Mouse (Mus musculus) B cell, adult 2 months (primary cell): Measurements from ENCODE around the gene Lrp11.

Experiments used
- DNase-seq, 2 experiments: peaks; one replicate each; pipeline ENCODE4 v3.0.0; 2022

Gene Lrp11

DNA sequence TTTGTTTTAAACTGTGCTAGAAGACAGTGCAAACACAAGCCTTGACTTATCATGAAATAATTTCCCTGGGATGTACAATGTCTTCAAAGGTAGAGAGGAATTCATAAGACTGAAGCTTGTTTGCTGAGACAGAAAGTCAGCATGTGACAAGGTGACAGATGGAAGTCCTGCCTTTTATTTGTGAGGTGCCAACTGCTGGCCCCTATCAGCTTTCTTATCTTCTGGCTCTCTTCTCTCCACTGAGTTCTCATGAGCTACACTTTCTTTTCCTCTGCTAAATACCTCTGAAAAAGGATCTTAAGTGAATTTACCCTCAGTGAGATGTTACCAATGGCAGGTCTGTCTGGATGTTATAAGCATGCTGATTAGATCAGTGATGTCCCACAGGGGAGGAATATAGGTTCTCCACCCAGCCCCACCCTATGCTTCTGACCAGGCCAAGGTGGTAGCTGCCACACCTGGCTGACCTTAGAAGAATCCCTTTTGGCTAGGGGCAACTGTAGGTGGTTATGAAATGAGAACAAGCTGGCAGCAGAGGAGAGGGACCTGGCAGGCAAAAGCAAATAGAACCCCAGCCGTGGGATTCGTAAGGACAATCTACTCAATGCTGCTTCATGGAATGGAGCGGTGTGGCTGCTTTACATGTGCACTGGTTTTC is 34.4 kb downstream of the Lrp11 start:
- DNase-seq, result no peak

DNA sequence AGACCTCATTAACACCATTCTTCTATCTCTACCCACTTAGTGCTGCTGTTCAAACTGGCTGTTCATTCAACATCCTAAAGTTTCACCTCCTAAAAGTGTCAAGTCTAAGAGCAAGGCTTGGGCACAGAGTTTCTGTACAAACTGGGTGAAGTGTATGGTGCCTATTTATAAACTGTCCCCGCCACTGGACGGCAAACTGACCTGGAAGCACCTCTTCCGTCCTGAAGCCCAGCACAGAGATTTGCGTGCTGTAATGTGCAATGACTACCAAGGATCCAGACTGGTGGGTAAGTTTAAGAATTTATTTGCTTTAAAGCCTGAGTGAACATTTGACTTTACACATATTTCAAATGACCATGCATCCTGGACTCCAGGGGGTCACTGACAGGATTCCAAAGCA is 39.5 kb downstream of the Lrp11 start:
- DNase-seq, result no peak

DNA sequence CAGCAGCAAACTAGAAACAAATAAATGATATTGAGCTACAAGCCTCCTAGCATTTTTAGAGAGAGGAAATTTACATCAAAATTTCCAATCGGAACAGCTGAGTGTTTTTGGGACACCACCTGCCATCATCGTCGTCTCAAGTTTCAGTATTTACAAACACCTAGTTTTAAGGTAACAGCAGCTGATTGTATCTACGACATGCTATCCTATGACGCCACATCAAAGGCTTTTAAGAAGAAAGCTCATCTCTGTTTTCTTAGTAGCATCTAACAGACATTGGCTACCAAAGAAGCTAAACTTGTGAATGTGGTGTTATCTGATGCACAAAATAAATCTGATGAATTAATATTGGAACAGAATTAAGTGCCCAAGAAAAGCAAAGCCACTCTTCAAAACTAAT is 40.7 kb downstream of the Lrp11 start:
- DNase-seq, result no peak

- no peak for DNase-seq
These were observed 41.5 kb downstream of the Lrp11 start for GRCm38 (mm10) chr10:7630951-7631720.

- DNase-seq, result no peak
These were observed 50.8 kb downstream of the Lrp11 start for GRCm38 (mm10) chr10:7640366-7640765.

- DNase-seq, result no peak
These were observed 56.3 kb downstream of the Lrp11 start for GRCm38 (mm10) chr10:7645911-7646310.

DNA sequence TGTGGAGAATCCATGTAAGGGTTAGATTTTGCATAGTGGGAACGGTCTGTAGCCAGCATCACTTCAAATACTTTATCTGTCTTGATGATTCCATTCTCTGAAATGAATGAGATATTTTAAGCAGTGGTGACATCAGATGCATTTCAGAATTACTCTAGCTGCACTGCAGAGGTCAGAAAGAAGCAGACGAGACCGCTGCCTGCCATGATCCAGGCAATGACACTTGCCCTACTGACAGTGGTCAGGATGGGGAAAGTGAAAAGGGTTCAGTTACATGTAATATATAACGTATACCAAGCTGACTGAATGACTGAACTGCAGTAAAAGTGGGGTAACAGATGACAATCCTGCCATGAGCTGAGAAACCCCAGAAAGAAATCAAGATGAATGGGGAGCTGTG is 59.5 kb downstream of the Lrp11 start:
- no peak for DNase-seq

DNA sequence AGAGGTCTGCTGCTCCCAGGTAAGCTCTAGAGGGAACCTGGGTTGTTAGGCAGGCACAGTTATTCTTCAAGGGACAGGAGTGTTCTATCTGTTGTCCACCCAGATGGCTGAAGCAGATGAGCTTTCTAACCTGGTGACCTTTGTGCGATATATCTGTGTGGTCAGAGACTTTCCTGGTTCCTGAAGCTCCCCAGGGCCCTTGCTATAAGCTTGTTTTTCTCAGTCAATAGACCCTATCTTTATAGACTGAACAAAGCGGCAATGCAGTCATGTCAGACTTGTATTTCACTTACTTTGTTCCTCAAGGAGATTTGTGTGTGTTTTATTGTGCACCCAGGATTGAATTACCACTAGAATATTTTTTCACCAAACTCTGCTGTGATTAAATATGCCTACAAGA is 61.5 kb downstream of the Lrp11 start:
- no peak for DNase-seq

DNA sequence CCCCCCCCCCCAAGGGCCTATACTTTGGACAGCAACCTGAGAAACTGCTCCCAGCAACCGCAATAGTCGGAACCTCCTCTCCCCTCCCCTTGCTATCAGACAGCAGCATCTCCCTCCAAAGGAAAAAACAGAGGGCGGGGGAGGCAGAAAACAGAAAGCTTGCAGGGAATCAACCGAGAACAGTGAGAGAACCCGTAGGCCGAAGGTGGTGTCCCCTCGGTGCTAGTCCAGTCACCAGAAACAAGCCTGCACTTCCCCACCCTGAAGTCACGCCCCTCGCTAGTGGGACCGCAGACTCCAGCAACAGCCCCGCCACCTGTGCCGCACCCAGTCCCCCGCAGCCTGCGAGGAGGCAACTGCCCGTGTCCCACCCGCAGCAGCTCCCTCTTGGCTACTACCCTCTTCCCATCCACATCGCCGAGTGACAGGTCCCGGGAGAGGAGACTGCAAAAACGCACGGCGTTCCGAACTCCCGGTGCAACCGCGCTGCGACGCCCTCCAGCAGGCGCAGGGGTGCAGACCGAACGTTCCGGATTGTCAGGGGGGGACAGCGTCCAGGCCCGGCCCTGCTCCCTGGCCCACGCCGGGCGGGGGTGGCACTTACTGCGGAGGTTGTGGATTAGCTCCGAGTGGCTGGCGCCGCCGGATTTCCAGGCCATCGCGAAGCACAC is 73.0 kb downstream of the Lrp11 start:
- peak; percentile 83 to 84 for DNase-seq

DNA sequence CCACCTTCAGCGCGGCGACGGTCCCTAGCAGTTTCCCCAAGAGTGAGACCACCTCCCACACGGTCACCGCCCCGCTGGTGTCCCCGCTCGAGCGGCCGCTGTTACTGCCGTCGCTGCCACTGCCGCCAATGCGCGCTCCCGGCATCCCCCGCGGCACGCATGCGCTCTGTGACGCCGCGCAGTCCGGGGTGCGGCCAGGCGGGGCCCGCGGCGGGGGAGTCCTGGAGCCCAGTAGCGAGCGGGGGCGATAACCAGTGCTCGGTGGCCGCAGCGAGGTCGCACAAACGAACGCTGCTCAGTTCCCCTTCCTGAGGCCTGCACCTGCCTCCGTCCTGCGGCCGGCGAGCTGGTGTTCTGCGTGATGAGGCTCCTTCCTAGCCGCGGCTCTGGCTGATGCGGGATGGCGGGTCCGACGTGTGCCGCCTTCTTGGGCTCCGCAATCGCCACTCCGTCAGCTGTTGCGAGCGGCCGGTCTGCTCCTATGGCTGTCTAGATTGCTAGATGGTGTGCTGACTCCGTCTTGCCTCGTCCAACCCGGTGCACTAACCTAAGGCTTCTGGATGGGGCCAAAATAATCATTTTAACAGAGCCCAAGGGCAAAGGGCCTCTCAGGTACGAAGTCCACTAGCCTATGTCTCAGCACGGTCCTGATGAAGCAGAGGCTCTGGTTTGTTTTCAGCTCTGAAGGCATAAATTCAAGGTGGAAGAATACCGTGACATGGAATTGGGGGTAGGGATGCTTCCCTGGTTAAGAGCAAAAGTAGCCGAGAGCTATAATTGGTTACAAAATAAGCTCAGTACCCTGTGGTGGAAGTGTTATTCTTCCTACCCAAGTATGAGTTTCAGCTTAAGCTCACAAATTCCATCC is 73.8 kb downstream of the Lrp11 start:
- DNase-seq, result peak; percentile 93 to 96

- DNase-seq, result no peak
These were observed 74.5 kb downstream of the Lrp11 start for GRCm38 (mm10) chr10:7664027-7664526.

DNA sequence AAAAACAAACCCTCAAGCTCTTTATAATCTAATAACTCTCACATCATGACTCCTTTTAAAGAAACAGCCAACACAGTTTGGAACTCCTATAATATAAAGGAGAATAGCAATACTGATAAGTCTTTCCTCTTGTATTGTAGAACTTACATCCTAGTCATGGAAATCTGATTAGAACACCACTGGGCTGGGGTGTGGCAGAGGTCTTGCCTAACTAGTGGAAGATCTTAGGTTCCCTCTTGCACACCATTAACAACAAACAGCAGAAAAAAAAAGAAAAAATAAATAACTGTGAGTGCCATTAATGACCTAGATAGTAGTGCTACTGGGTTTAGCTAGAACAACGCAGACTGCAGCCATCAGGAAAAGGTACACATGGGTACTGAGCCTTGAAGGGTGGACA is 75.3 kb downstream of the Lrp11 start:
- no peak for DNase-seq

DNA sequence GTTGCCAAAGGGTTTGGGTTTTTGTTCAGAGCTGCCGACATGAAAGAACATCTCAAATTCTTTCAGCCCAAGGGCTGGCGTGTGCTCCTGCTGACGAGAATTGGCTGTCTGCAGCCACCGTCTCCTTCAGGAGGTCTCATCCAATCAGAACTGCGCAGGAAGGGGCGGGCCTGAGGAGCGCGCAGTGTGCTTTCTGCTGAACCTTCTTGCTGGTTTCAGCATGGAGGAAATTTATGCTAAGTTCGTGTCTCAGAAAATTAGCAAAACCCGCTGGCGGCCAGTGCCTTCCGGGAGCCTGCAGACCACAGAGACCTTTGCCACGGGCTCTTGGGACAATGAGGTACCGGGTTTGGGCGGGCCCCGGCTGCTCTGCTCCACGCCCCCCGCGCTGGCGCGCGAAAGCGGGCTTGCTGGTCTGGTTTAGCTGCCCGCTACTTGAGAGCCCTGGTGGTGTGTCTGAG is 77.8 kb downstream of the Lrp11 start, which contains the start of gene Nup43:
TSS of gene Nup43 (plus strand) at position 162 of the 461 bp plus-strand sequence.
- peak; percentile 85 to 87 for DNase-seq

GRCm38 (mm10) chr10:7673673-7674072 is 84.1 kb downstream of the Lrp11 start:
- DNase-seq, result peak; percentile 49 to 59
